Mouse (Mus musculus) E14TG2a.4 (cell line): ENCODE measurements around the gene Vegfa.

Experiments used
- CTCF ChIP-seq: conservative IDR thresholded peaks from 2 replicates; pipeline ENCODE4 v1.5.1; 2014; ENCODE audit warnings: low read length
- POU5F1 ChIP-seq: IDR thresholded peaks from 2 replicates; pipeline ENCODE4 v1.6.1; 2014; ENCODE audit warnings: low read length, borderline replicate concordance

- TF ChIP-seq CTCF, result no peak
- TF ChIP-seq POU5F1, result no peak
These were observed 9.5 kb upstream of the Vegfa start for GRCm38 (mm10) chr17:46041679-46042078.
